Mouse (Mus musculus) cerebellum, adult 2 months (tissue): ENCODE measurements around the gene Bcl2l14. TPM values are rescaled to one million over a fixed set of nuclear protein-coding genes. Genes with fewer than 3 reads are reported as not detected.

Source experiments
- DNase-seq, 2 experiments: peaks; one replicate each; pipeline ENCODE4 v3.0.0; 2021
- H3K27ac ChIP-seq: fragments of 200-500 bp; 2 replicates; pipeline ENCODE4 v1.5.1; 2012; ENCODE audit warnings: low read length, control low read depth, inconsistent platforms; ENCODE audit not compliant: insufficient read depth
- H3K27me3 ChIP-seq: fragments of 200-500 bp; 2 replicates; pipeline ENCODE4 v1.6.1; 2012; ENCODE audit warnings: inconsistent platforms, mild to moderate bottlenecking, low read length, moderate library complexity; ENCODE audit not compliant: control insufficient read depth, insufficient read depth
- H3K4me1 ChIP-seq: fragments of 200-500 bp; 2 replicates; pipeline ENCODE4 v1.6.1; 2011; ENCODE audit warnings: low read length; ENCODE audit not compliant: control insufficient read depth, insufficient read depth
- H3K4me3 ChIP-seq: fragments of 200-500 bp; replicated peaks from 2 replicates; pipeline ENCODE3; 2011; ENCODE audit warnings: mild to moderate bottlenecking, low read depth, low read length, control low read depth; ENCODE audit not compliant: insufficient read depth
- CTCF ChIP-seq: fragments of 200-500 bp; IDR thresholded peaks from 2 replicates; pipeline ENCODE4 v1.5.1; 2011; ENCODE audit warnings: low read depth, mild to moderate bottlenecking, control low read depth, low read length, moderate library complexity, borderline replicate concordance; ENCODE audit not compliant: insufficient read depth
- POLR2A ChIP-seq: fragments of 200-500 bp; IDR thresholded peaks from 2 replicates; pipeline ENCODE4 v1.6.1; 2011; ENCODE audit warnings: low read length, control low read depth, borderline replicate concordance; ENCODE audit not compliant: insufficient read depth
- WGBS: fragments of 180-500 bp; shearing (Covaris S2); methylation state at CpG from one replicate; pipeline ENCODE4 v1.1.7; 2018; 5-methylcytosine and 5-hydroxymethylcytosine counted together
- polyA plus RNA-seq: library from polyadenylated mRNA; depleted of rRNA; stranded (reverse); fragments of >200 nt; gene quantifications from 2 replicates; pipeline ENCODE4 v1.2.3, GENCODE M21; 2012

Gene Bcl2l14
- polyA plus RNA-seq, 1 experiment: not detected

GRCm38 (mm10) chr6:134428455-134428854 lies 32.3 kb downstream of the Bcl2l14 start:
- WGBS: 89% methylated on average over 5 of the region's 5 CpGs
- Histone ChIP-seq H3K27me3 (no peaks in the 10 kb centered on the region), H3K27ac (no peak overlapping the region), H3K4me3 (no peak overlapping the region), H3K4me1 (0 out of 2 replicates have a peak, but pooled peaks cover 3% of the 10 kb centered on the region)
- TF ChIP-seq CTCF (no peak), POLR2A (no peak)
- no peak for DNase-seq

GRCm38 (mm10) chr6:134430161-134430799 lies 34.2 kb downstream of the Bcl2l14 start:
- WGBS: 81% methylated on average over 9 of the region's 9 CpGs
- H3K4me3 ChIP-seq: no peak overlapping the region
- H3K27me3 ChIP-seq: no peaks in the 10 kb centered on the region
- no peak for DNase-seq
- no peak for TF ChIP-seq POLR2A
- TF ChIP-seq CTCF: no peak
- 0 out of 2 replicates have a peak, but pooled peaks cover 2% of the 10 kb centered on the region for H3K4me1 ChIP-seq
- H3K27ac ChIP-seq: no peak overlapping the region

- Histone ChIP-seq H3K27me3 (no peaks in the 10 kb centered on the region), H3K4me1 (no peaks in the 10 kb centered on the region), H3K4me3 (no peak overlapping the region), H3K27ac (no peak overlapping the region)
- TF ChIP-seq POLR2A: no peak
- TF ChIP-seq CTCF: no peak
- 51% methylated on average over 4 of the region's 4 CpGs for WGBS
- no peak for DNase-seq
These were observed 35.5 kb downstream of the Bcl2l14 start for GRCm38 (mm10) chr6:134431583-134431982.

GRCm38 (mm10) chr6:134433281-134433680 lies 37.2 kb downstream of the Bcl2l14 start:
- no peaks in the 10 kb centered on the region for H3K27me3 ChIP-seq
- TF ChIP-seq POLR2A (no peak), CTCF (no peak)
- no peak overlapping the region for H3K27ac ChIP-seq
- H3K4me3 ChIP-seq: no peak overlapping the region
- 92% methylated on average over 3 of the region's 3 CpGs for WGBS
- DNase-seq: no peak
- no peaks in the 10 kb centered on the region for H3K4me1 ChIP-seq

GRCm38 (mm10) chr6:134434044-134434443 lies 37.9 kb downstream of the Bcl2l14 start:
- H3K4me1 ChIP-seq: no peaks in the 10 kb centered on the region
- no peak overlapping the region for H3K27ac ChIP-seq
- no peaks in the 10 kb centered on the region for H3K27me3 ChIP-seq
- TF ChIP-seq CTCF (no peak), POLR2A (no peak)
- DNase-seq: no peak
- 75% methylated on average over 6 of the region's 6 CpGs for WGBS
- H3K4me3 ChIP-seq: no peak overlapping the region

GRCm38 (mm10) chr6:134434866-134435390 lies 38.8 kb downstream of the Bcl2l14 start:
- WGBS: 82% methylated on average over 9 of the region's 9 CpGs
- Histone ChIP-seq H3K27me3 (no peaks in the 10 kb centered on the region), H3K27ac (no peak overlapping the region), H3K4me1 (peaks cover under 1% of the 10 kb centered on the region), H3K4me3 (no peak overlapping the region)
- no peak for TF ChIP-seq POLR2A
- no peak for DNase-seq

GRCm38 (mm10) chr6:134436955-134437354 lies 40.8 kb downstream of the Bcl2l14 start:
- TF ChIP-seq POLR2A (no peak), CTCF (no peak)
- Histone ChIP-seq H3K27ac (no peak overlapping the region), H3K4me1 (peaks cover 4% of the 10 kb centered on the region), H3K4me3 (no peak overlapping the region), H3K27me3 (no peaks in the 10 kb centered on the region)
- no peak for DNase-seq
- WGBS: 88% methylated on average over 5 of the region's 5 CpGs

GRCm38 (mm10) chr6:134439401-134440021 lies 43.4 kb downstream of the Bcl2l14 start:
- under 1% methylated on average over 23 of the region's 23 CpGs for WGBS
- peak; percentile 31 to 38 for DNase-seq
- Histone ChIP-seq H3K4me1 (peaks cover 4% of the 10 kb centered on the region), H3K27ac (no peak overlapping the region), H3K4me3 (peak overlapping the region; percentile 57), H3K27me3 (no peaks in the 10 kb centered on the region)
- TF ChIP-seq CTCF (no peak), POLR2A (no peak)
